Comparison of ENCODE assay signal across 21 mouse cellular contexts in the genomic region with DNA sequence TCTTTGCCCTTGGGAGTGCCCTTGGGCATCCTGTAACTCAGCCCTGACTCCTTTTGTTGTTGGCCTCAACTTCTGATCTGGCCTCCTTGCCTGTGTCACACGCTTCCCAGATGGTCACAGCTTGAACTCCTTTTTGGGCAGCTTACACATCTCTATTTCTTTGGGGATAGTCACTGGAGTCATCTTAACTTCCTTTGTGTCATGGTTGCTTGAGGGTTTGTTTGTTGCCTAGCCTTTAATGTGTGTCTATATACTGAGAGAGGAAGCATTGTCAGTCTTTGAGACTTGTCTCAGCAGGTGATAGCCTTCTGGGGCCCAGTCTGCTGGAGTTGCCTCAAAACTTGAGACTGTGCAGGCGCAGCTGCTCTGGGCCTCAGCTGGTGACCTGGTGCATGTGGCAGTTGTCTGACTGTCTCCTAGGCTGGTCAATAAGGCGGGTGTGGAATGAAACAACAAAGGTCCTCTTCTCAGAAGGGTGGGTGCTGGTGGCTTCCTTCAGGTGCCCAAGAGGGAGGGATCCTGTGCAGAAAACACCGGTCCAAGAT.
DNase-seq lines count a peak whose midpoint lies in the region; ATAC-seq lines count a peak whose summit lies in the region.
"Had no signal": no experiment of that assay in that cellular context is flagged by ENCODE, and none has a peak within 500 bp of the region (broad histone marks: within the 10 kb centered on the region; RNA-seq: fewer than 3 reads in every experiment).

No protein-coding gene starts in this region.

- no peaks in the 10 kb centered on the region for H3K36me3 ChIP-seq in embryonic facial prominence, embryonic 14.5 days (ENCODE audit: control insufficient read depth, insufficient read depth, low read length)
- no peaks in the 10 kb centered on the region for H3K36me3 ChIP-seq in embryonic facial prominence, embryonic 10.5 days (replicated peaks)
- H3K36me3 ChIP-seq: forebrain, embryonic 15.5 days; G1E; heart, embryonic 10.5 days; hindbrain, embryonic 15.5 days had no signal

- no peak overlapping the region for H3K4me3 ChIP-seq in embryonic facial prominence, embryonic 14.5 days (ENCODE audit: low read depth, low read length)
- H3K4me3 ChIP-seq in embryonic facial prominence, embryonic 10.5 days: no peak overlapping the region
- H3K4me3 ChIP-seq: forebrain, embryonic 15.5 days; heart, embryonic 10.5 days; hindbrain, embryonic 15.5 days had no signal

- H3K4me1 ChIP-seq in embryonic facial prominence, embryonic 14.5 days (ENCODE audit: control insufficient read depth, insufficient read depth, low read length): no peaks in the 10 kb centered on the region
- no peaks in the 10 kb centered on the region for H3K4me1 ChIP-seq in embryonic facial prominence, embryonic 10.5 days
- H3K4me1 ChIP-seq: heart, embryonic 10.5 days; hindbrain, embryonic 15.5 days had no signal

- no peak overlapping the region for H3K9ac ChIP-seq in embryonic facial prominence, embryonic 14.5 days (ENCODE audit: low read depth, low read length)
- H3K9ac ChIP-seq: forebrain, embryonic 15.5 days; hindbrain, embryonic 15.5 days had no signal

- ATAC-seq in embryonic facial prominence, embryonic 14.5 days (ENCODE audit: low read depth): 0 out of 2 replicates have a peak, but pooled peaks have one; percentile 37
- ATAC-seq: activated CD4-positive, CD25-positive, alpha-beta regulatory T cell, adult 4 months; forebrain, embryonic 15.5 days had no signal

- 58% methylated on average over 4 of the region's 4 CpGs for WGBS in embryonic facial prominence, embryonic 14.5 days
- 66% methylated on average over 4 of the region's 4 CpGs for WGBS in embryonic facial prominence, embryonic 10.5 days

- DNase-seq in embryonic facial prominence, embryonic 14.5 days (ENCODE audit: low spot score): peak; percentile 27
- DNase-seq in embryonic facial prominence, embryonic 10.5 days (ENCODE audit: low spot score): no peak
- DNase-seq in thymus, postnatal 14 days: peak; percentile 29
- no peak for DNase-seq in thymus, postnatal 25 days
- peak; percentile 93 for DNase-seq in R1 (ENCODE audit: low read depth, low spot score)
- no peak for DNase-seq in retina, embryonic 14.5 days (ENCODE audit: low spot score)
- no peak for DNase-seq in kidney, adult 8-10 months
- DNase-seq: adrenal gland, adult 8-10 months; adrenal gland, postnatal 36 days; cerebellum, adult 2 months; cerebellum, postnatal 10 days; gastrocnemius, postnatal 36 days; heart, adult 18-20 months; heart, postnatal 10 days; heart, postnatal 4 days; kidney, adult 11 months had no signal

- H3K27ac ChIP-seq in embryonic facial prominence, embryonic 14.5 days (replicated peaks; ENCODE audit: low read depth, low read length): no peak overlapping the region
- H3K27ac ChIP-seq in embryonic facial prominence, embryonic 10.5 days (replicated peaks): no peak overlapping the region
- H3K27ac ChIP-seq: forebrain, embryonic 15.5 days; heart, embryonic 10.5 days; hindbrain, embryonic 15.5 days had no signal

- no peak overlapping the region for H3K4me2 ChIP-seq in embryonic facial prominence, embryonic 14.5 days (ENCODE audit: low read depth, low read length)
- H3K4me2 ChIP-seq: forebrain, embryonic 15.5 days; hindbrain, embryonic 15.5 days had no signal

- no peaks in the 10 kb centered on the region for H3K9me3 ChIP-seq in embryonic facial prominence, embryonic 14.5 days (ENCODE audit: control insufficient read depth, low read length)
- peaks cover 3% of the 10 kb centered on the region; the same call in 1 of the 2 replicates for H3K9me3 ChIP-seq in embryonic facial prominence, embryonic 10.5 days
- H3K9me3 ChIP-seq: forebrain, embryonic 15.5 days; G1E; heart, embryonic 10.5 days; hindbrain, embryonic 15.5 days had no signal

- no peaks in the 10 kb centered on the region for H3K27me3 ChIP-seq in embryonic facial prominence, embryonic 14.5 days (replicated peaks; ENCODE audit: control insufficient read depth, insufficient read depth, low read length)
- H3K27me3 ChIP-seq in embryonic facial prominence, embryonic 10.5 days (replicated peaks; ENCODE audit: low read depth, poor library complexity, severe bottlenecking): no peaks in the 10 kb centered on the region
- H3K27me3 ChIP-seq: forebrain, embryonic 15.5 days; hindbrain, embryonic 15.5 days had no signal

Comparison
In these comparisons a context has a peak if more than half of its experiments do, and no peak if none do; other contexts are left out.
1. DNase-seq: peak in embryonic facial prominence, embryonic 14.5 days (single experiment), thymus, postnatal 14 days (single experiment) and R1 (single experiment); none in embryonic facial prominence, embryonic 10.5 days (single experiment), thymus, postnatal 25 days (single experiment), retina, embryonic 14.5 days (single experiment) and kidney, adult 8-10 months (0 of 2).